Mouse (Mus musculus) MEL (cell line): Measurements from ENCODE around the gene Gtsf1. TPM values are rescaled to one million over a fixed set of nuclear protein-coding genes. Genes with fewer than 3 reads are reported as not detected.

Experiments
- DNase-seq: peaks from one replicate; pipeline ENCODE4 v3.0.0; 2011; ENCODE audit warnings: low read depth, low spot score
- H3K27ac ChIP-seq: 2 replicates; pipeline ENCODE4 v1.5.1; 2012; ENCODE audit warnings: low read depth, mild to moderate bottlenecking, control low read depth, low read length, moderate library complexity; ENCODE audit not compliant: control insufficient read depth
- H3K27me3 ChIP-seq, 2 experiments: fragments of 150-350 bp in 1 of 2; sonication (generic) in 1 of 2; 2 replicates each; pipeline ENCODE4 v1.6.1; 2012; ENCODE audit warnings: low read length in 2 of 2, mild to moderate bottlenecking in 2 of 2, improper control_type of control experiment in 1 of 2, moderate library complexity in 1 of 2; ENCODE audit not compliant: insufficient read depth in 2 of 2, control insufficient read depth in 1 of 2
- H3K36me3 ChIP-seq, 2 experiments: 2 replicates each; pipeline ENCODE4 v1.6.1; 2012 to 2014; ENCODE audit warnings: low read length in 2 of 2, improper control_type of control experiment in 1 of 2, inconsistent platforms in 1 of 2, mild to moderate bottlenecking in 1 of 2; ENCODE audit not compliant: insufficient read depth in 2 of 2, control insufficient read depth in 1 of 2
- H3K4me1 ChIP-seq, 2 experiments: fragments of 150-350 bp in 1 of 2; sonication (generic) in 1 of 2; 2 replicates each; pipeline ENCODE4 v1.6.1; 2012; ENCODE audit warnings: low read length in 2 of 2, improper control_type of control experiment in 1 of 2, mild to moderate bottlenecking in 1 of 2; ENCODE audit not compliant: insufficient read depth in 2 of 2, control insufficient read depth in 1 of 2
- H3K4me3 ChIP-seq, 2 experiments: fragments of 150-350 bp in 1 of 2; sonication (generic) in 1 of 2; 2 replicates each; pipeline ENCODE4 v1.5.1; 2012; ENCODE audit warnings: low read depth in 2 of 2, low read length in 2 of 2, mild to moderate bottlenecking in 2 of 2, moderate library complexity in 2 of 2, control low read depth in 1 of 2, improper control_type of control experiment in 1 of 2; ENCODE audit not compliant: control insufficient read depth in 1 of 2, insufficient read depth in 1 of 2
- H3K79me2 ChIP-seq: 2 replicates; pipeline ENCODE4 v1.6.1; 2012; ENCODE audit warnings: mild to moderate bottlenecking, low read length, moderate library complexity; ENCODE audit not compliant: control insufficient read depth, poor library complexity, insufficient read depth
- H3K9ac ChIP-seq: 2 replicates; pipeline ENCODE4 v1.6.1; 2012; ENCODE audit warnings: low read depth, mild to moderate bottlenecking, control low read depth, low read length, moderate library complexity; ENCODE audit not compliant: control insufficient read depth, poor library complexity, severe bottlenecking
- H3K9me3 ChIP-seq: fragments of 150-350 bp; sonication (generic); replicated peaks from 2 replicates; pipeline ENCODE4 v1.6.1; 2012; ENCODE audit warnings: mild to moderate bottlenecking, low read length, improper control_type of control experiment, moderate library complexity; ENCODE audit not compliant: insufficient read depth
- CHD1 ChIP-seq: IDR thresholded peaks from 2 replicates; pipeline ENCODE4 v1.6.1; 2012; ENCODE audit warnings: low read depth, mild to moderate bottlenecking, inconsistent platforms, low read length, improper control_type of control experiment
- CHD2 ChIP-seq: IDR thresholded peaks from 2 replicates; pipeline ENCODE4 v1.6.1; 2011; ENCODE audit warnings: low read length, improper control_type of control experiment
- CTCF ChIP-seq, 3 experiments: IDR thresholded peaks in 2 of 3; conservative IDR thresholded peaks in 1 of 3; 2 replicates each; pipeline ENCODE4 v1.5.1; 2011 to 2012; ENCODE audit warnings: low read length in 3 of 3, low read depth in 2 of 3, mild to moderate bottlenecking in 2 of 3, improper control_type of control experiment in 1 of 3, inconsistent platforms in 1 of 3, mixed read lengths in 1 of 3, moderate library complexity in 1 of 3; ENCODE audit not compliant: control insufficient read depth in 1 of 3, insufficient read depth in 1 of 3, poor library complexity in 1 of 3, severe bottlenecking in 1 of 3
- ELF1 ChIP-seq: IDR thresholded peaks from 2 replicates; pipeline ENCODE4 v1.6.1; 2014; ENCODE audit warnings: low read depth, mild to moderate bottlenecking, inconsistent platforms, low read length, improper control_type of control experiment, moderate library complexity
- EP300 ChIP-seq, 2 experiments: IDR thresholded peaks; 2 replicates each; pipeline ENCODE4 v1.6.1; 2011; ENCODE audit warnings: improper control_type of control experiment in 2 of 2, low read length in 2 of 2, low read depth in 1 of 2, mild to moderate bottlenecking in 1 of 2
- ETS1 ChIP-seq: IDR thresholded peaks from 2 replicates; pipeline ENCODE4 v1.6.1; 2012; ENCODE audit warnings: low read depth, mild to moderate bottlenecking, inconsistent platforms, low read length, improper control_type of control experiment, moderate library complexity
- GATA1 ChIP-seq: IDR thresholded peaks from 2 replicates; pipeline ENCODE4 v1.6.1; 2011; ENCODE audit warnings: low read depth, low read length, improper control_type of control experiment
- KAT2A ChIP-seq: conservative IDR thresholded peaks from 2 replicates; pipeline ENCODE4 v1.6.1; 2012; ENCODE audit warnings: low read depth, low read length, improper control_type of control experiment, inconsistent platforms
- MAX ChIP-seq: IDR thresholded peaks from 2 replicates; pipeline ENCODE4 v1.6.1; 2011; ENCODE audit warnings: low read length, improper control_type of control experiment
- MAZ ChIP-seq: IDR thresholded peaks from 2 replicates; pipeline ENCODE4 v1.6.1; 2012; ENCODE audit warnings: low read depth, mild to moderate bottlenecking, inconsistent platforms, low read length, improper control_type of control experiment
- MXI1 ChIP-seq: IDR thresholded peaks from 2 replicates; pipeline ENCODE4 v1.6.1; 2011; ENCODE audit warnings: mild to moderate bottlenecking, low read depth, low read length, improper control_type of control experiment
- MYB ChIP-seq: IDR thresholded peaks from 2 replicates; pipeline ENCODE4 v1.6.1; 2011; ENCODE audit warnings: mild to moderate bottlenecking, low read depth, low read length, improper control_type of control experiment
- NELFE ChIP-seq: IDR thresholded peaks from 2 replicates; pipeline ENCODE4 v1.6.1; 2011; ENCODE audit warnings: low read depth, low read length, improper control_type of control experiment
- POLR2A ChIP-seq, 2 experiments: IDR thresholded peaks; 2 replicates each; pipeline ENCODE4 v1.6.1; 2011 to 2012; ENCODE audit warnings: low read length in 2 of 2, mild to moderate bottlenecking in 2 of 2, control low read depth in 1 of 2, improper control_type of control experiment in 1 of 2, low read depth in 1 of 2, moderate library complexity in 1 of 2; ENCODE audit not compliant: control insufficient read depth in 1 of 2, insufficient read depth in 1 of 2, poor library complexity in 1 of 2
- POLR2AphosphoS2 ChIP-seq: IDR thresholded peaks from 2 replicates; pipeline ENCODE4 v1.6.1; 2011; ENCODE audit warnings: low read length, improper control_type of control experiment
- SIN3A ChIP-seq: IDR thresholded peaks from 2 replicates; pipeline ENCODE4 v1.6.1; 2012; ENCODE audit warnings: low read length, improper control_type of control experiment, inconsistent platforms
- TAL1 ChIP-seq: IDR thresholded peaks from 2 replicates; pipeline ENCODE4 v1.6.1; 2012; ENCODE audit warnings: mild to moderate bottlenecking, inconsistent platforms, low read length, moderate library complexity, mixed read lengths
- TBP ChIP-seq: IDR thresholded peaks from 2 replicates; pipeline ENCODE4 v1.8.0; 2011; ENCODE audit warnings: low read depth, low read length, improper control_type of control experiment
- UBTF ChIP-seq: IDR thresholded peaks from 2 replicates; pipeline ENCODE4 v1.6.1; 2012; ENCODE audit warnings: low read depth, mild to moderate bottlenecking, inconsistent platforms, low read length, improper control_type of control experiment, moderate library complexity, borderline replicate concordance; ENCODE audit not compliant: insufficient read depth
- ZC3H11A ChIP-seq: IDR thresholded peaks from 2 replicates; pipeline ENCODE4 v1.6.1; 2012; ENCODE audit warnings: low read depth, mild to moderate bottlenecking, inconsistent platforms, low read length, improper control_type of control experiment
- ZNF384 ChIP-seq: IDR thresholded peaks from 2 replicates; pipeline ENCODE4 v1.6.1; 2012; ENCODE audit warnings: low read depth, mild to moderate bottlenecking, inconsistent platforms, low read length, improper control_type of control experiment
- polyA plus RNA-seq, 2 experiments: library from polyadenylated mRNA; stranded (reverse) in 1 of 2; unstranded in 1 of 2; fragments of >175 nt in 1 of 2; fragments of >200 nt in 1 of 2; gene quantifications; 2 replicates each; pipeline versions ENCODE4 v1.2.1 to v1.2.4; 2012; ENCODE audit warnings: low replicate concordance in 2 of 2, low read depth in 1 of 2; ENCODE audit not compliant: insufficient read length in 2 of 2, insufficient read depth in 1 of 2, missing spikeins in 1 of 2
- total RNA-seq: library from RNA; depleted of rRNA; stranded (reverse); fragments of 300-350 nt; gene quantifications from 2 replicates; pipeline ENCODE4 v1.2.3, GENCODE M21; 2012

Gene Gtsf1
- total and polyA plus RNA-seq, 3 experiments, result 0.15 TPM; not detected in 2

DNA sequence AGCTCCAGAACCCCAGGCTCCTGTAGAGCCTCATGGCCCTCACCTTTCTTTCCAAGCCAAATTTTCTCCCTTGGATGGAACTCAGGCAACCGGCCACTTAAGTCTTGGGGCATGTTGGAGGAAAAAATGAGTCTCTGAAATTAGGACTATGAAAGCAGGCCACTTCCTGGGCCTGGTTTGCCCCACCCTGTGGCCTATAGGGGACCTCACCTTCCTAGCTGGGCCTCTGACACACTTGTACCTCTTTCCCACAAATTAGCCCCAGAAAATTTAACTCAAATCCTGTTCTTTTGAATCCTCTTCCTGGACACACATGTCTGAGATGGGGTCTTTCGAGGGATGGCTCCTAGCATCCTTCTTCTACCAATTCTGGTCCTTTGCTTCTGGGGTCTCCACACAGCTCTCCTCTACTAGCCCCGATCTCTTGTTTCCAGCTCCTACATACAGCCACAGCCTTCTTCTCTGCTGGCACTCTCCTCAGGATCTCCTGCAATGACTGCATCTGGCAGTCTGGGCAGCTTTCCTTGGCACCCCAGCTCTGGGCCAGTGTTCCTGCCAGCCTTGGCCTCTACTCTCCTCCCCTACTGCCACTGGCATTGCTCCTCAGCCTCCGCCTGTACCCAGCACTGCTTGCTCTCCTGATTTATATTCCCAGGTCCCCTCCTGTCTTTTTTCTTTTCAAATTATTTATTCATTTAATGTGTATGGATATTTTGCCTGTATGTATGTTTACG lies 70.2 kb downstream of the Gtsf1 start:
- peaks cover 0 to 43% of the 10 kb centered on the region in 2 experiments; a peak in 3 of 4 replicates for H3K36me3 ChIP-seq
- H3K4me1 ChIP-seq, result peaks cover 23 to 37% of the 10 kb centered on the region in 2 experiments
- no peak overlapping the region for H3K9ac ChIP-seq
- no peaks in the 10 kb centered on the region for H3K27me3 ChIP-seq
- no peak overlapping the region for H3K4me3 ChIP-seq
- H3K27ac ChIP-seq, result no peak overlapping the region; the same call in 1 of the 2 replicates
- peaks cover 24% of the 10 kb centered on the region for H3K79me2 ChIP-seq
- TF ChIP-seq KAT2A (no peak), ELF1 (no peak), CHD1 (no peak), POLR2A (IDR thresholded peaks at IDR 0.05; ENCODE audit: control insufficient read depth in 1 of 2, insufficient read depth in 1 of 2, low read depth in 1 of 2, low read length in 2 of 2, poor library complexity in 1 of 2) (no peak)
- H3K9me3 ChIP-seq, result no peaks in the 10 kb centered on the region
- no peak for DNase-seq

DNA sequence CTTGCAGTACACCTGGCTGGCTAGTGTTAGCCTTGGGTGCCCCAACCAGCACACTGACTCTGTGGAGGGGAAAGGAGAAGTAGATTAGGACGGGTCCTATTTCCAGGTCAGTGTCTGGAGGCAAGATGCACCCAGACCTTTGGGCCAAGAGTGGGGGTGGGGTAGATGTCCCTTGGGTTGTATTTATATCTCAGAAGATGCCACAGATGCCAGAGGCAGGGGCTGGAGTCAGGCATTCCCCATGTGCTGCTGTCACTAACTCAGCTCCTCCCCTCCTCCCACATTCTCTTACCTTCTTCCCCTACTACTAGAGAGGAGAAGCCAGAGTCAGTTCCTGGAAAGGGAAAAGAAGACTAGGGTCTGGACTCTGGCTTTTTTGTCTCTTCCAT lies 71.2 kb downstream of the Gtsf1 start:
- peak overlapping the region; percentile 14; the same call in 1 of the 2 replicates for H3K27ac ChIP-seq
- no peak overlapping the region for H3K9ac ChIP-seq
- no peak for TF ChIP-seq GATA1
- TF ChIP-seq TAL1, result no peak
- no peak for TF ChIP-seq POLR2A (IDR thresholded peaks at IDR 0.05; ENCODE audit: control insufficient read depth in 1 of 2, insufficient read depth in 1 of 2, low read depth in 1 of 2, low read length in 2 of 2, poor library complexity in 1 of 2)
- no peak for TF ChIP-seq ZNF384
- TF ChIP-seq CHD1, result no peak
- no peak for TF ChIP-seq TBP
- TF ChIP-seq MYB, result no peak
- TF ChIP-seq MAX, result no peak
- no peak for TF ChIP-seq MAZ
- no peak for TF ChIP-seq ZC3H11A
- no peak for TF ChIP-seq SIN3A
- TF ChIP-seq NELFE, result no peak
- TF ChIP-seq EP300 (IDR thresholded peaks at IDR 0.05; ENCODE audit: low read depth in 1 of 2, low read length in 2 of 2), result no peak
- no peak for TF ChIP-seq CTCF (IDR thresholded peaks at IDR 0.05 in 2 of 3, conservative IDR thresholded peaks at IDR 0.05 in 1 of 3; ENCODE audit: control insufficient read depth in 1 of 3, insufficient read depth in 1 of 3, low read depth in 2 of 3, low read length in 3 of 3, poor library complexity in 1 of 3, severe bottlenecking in 1 of 3)
- no peak for TF ChIP-seq POLR2AphosphoS2
- no peak for TF ChIP-seq ETS1
- no peak for TF ChIP-seq CHD2
- TF ChIP-seq MXI1, result no peak
- TF ChIP-seq UBTF, result no peak
- peaks cover 18 to 33% of the 10 kb centered on the region in 2 experiments for H3K4me1 ChIP-seq
- peaks cover 17% of the 10 kb centered on the region for H3K79me2 ChIP-seq
- H3K36me3 ChIP-seq, result peaks cover 0 to 38% of the 10 kb centered on the region in 2 experiments; a peak in 3 of 4 replicates
- H3K27me3 ChIP-seq, result no peaks in the 10 kb centered on the region
- DNase-seq, result no peak
- H3K9me3 ChIP-seq, result no peaks in the 10 kb centered on the region
- H3K4me3 ChIP-seq, result no peak overlapping the region
